Mouse (Mus musculus) liver (tissue): Measurements from ENCODE around the gene Celf2.
"Not testable (repeated sequence)": the region's sequence is repeated elsewhere in the genome, so short reads cannot be mapped to it uniquely, and the experiment has no call there.

Experiments
- DNase-seq: peaks from one replicate; pipeline ENCODE4 v3.0.0-alpha.2; 2020; ENCODE audit warnings: mixed read lengths

The Celf2 gene

DNA sequence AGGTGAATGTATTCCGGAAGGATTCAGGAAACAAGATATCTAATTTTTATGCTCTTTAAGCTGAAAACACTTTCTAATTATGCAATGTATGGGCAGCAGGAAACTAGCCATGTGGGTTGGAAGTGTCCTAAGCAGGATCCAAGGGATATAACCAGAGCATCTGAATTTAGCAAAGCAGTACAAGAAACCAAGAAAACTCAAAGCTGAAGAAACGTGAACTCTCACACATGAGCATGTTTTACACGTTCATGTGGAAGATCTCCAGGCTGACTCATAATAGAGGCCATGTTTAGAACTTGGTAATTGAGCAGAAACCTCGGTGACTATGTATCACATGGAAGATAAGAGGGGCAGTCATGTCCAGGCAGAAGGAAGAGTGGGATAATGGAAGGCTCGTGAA is 120.1 kb downstream of the Celf2 start:
- no peak for DNase-seq

DNA sequence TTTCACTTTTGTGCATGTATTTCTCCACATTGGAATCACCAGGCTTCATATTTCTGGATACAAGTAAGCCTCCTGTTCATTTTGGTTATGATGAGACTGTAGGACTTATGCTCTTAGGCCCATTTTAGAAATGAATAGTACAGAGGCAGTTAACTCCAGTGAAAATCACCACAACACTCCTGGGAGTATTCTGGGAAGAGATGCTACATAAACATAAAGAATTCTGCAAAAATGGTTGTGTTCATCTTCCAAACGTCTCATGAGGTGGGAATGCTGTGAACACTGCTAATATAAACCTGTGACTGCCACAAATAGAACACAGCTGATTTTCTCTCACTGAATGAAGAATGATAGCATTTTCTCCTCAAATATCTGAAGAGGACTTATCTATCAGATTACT is 130.6 kb downstream of the Celf2 start:
- no peak for DNase-seq

DNA sequence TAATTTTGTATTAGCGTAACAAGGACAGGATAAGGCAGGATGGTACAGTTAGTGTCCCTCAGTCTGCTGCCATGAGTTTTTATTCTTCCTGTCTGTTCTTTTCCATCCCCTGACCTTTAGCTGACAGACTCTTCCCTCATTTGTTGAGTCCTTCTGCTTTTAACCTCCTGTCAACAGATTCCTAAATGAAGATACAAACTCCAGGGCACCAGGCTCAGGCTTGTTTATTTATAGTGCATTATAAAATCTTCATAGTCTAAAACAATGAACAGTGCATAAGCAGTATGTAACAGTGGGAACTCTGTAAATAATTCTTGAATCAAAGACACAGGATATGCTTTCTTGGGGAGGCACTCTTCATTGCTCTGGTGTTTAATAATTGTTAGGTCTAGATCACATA is 131.5 kb downstream of the Celf2 start:
- no peak for DNase-seq

DNA sequence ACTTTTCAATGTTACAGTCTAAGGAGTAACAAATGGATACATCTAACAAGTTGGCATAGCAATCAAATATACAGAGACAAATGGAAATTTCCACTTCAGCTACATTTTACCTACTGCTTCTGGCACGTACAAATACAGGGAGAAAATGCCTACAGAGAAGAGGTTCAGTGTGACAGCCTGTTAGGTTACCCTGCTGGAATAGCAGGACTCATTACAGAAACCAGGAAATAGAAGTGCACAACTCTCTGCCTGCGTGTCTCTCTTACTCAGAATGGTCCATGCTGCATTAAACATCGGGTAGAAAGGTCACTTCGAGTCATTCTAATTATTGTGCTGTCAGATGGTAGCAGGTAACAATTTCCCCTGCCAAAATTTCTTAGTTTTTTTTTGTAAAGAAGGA is 141.6 kb downstream of the Celf2 start:
- DNase-seq: no peak

DNA sequence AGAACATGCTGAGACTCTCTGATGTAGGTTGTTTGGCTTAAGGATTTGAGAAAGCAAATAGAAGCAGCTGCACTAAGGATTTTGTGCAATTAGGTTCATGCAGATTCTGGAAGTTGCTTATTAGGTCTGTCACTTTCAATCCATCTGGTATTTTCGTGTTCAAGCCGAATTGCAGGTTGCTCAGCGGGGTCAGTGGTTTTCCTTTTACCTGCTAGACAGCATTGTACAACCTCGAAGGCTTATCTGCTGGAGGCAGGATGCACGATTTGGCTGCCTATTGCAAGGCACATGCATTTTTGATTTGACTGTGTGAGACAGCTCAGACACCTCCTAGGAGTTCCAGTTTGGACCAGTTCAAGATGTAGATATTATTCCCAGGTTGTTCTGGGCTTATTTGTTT is 149.8 kb downstream of the Celf2 start:
- no peak for DNase-seq

DNA sequence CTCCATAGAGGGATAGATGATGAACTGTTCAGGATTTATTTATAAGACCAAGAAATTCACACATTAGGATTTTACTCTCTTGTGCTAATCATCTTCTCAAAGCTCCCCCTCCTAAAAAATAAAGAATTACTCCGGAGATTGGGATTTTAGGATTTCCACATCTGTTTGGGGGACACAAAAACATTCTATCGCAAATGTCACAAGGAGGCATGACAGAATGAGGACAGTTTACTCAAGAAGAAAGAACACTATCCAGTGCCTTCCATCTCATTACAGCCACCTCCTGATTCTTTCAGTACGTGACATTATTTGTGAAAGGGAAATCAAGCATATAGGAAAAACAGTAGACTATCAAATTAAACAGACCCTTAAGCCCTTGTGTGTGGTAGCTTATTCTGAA is 150.5 kb downstream of the Celf2 start:
- DNase-seq: no peak

DNA sequence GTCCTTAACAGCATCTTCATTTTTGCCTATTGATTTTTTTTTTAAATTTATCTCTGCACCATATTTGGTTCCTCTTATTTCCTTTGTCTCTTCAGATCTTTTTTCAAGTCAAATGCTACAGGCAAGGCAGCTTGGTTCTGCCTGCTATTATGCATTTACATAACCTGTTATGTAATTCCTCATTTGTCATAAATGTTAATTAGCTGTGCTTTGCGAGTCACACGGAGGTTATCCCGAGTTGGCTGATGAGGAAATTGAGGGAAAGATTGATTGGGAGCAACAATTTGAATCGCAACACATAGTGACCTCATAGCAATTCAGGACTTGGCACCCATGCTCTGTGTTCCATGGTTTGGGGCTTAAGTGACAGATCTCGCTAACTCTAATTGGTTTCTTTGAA is 158.1 kb downstream of the Celf2 start:
- no peak for DNase-seq

DNA sequence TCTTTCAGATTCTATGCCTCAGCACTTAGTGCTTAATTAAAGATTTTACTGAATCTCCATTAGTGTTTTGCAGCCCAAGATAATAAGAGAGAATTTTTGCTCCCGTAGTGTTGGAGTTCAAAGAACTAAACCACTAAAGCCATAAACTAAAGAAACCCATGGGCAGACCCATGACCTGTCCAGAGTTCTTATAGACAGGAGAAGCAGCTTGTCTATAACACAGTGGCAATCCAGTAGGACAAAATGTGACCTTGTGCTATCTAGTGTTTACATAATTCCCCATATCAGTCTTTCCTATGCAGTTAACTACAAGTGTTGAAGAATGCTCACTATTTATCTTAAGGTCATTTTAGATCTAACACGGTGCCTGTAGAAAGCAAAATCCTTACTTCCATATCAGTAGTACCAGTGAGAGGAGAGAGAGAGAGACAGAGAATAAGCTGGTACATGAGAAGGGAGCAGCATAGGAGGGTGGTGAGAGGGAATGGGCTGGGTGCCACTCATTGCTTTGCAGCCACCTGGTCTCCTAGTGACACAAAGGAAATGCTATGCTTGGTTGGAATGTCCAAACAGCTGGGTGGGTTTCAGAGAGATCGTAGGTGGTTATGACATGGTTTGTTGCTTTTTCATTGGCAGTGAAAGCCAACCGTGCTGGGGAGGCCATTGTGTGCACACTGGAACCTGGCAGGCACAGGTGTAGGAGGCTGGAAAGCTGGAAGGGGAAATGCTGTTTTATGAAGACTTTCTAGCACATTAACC is 162.5 kb downstream of the Celf2 start:
- DNase-seq: no peak

DNA sequence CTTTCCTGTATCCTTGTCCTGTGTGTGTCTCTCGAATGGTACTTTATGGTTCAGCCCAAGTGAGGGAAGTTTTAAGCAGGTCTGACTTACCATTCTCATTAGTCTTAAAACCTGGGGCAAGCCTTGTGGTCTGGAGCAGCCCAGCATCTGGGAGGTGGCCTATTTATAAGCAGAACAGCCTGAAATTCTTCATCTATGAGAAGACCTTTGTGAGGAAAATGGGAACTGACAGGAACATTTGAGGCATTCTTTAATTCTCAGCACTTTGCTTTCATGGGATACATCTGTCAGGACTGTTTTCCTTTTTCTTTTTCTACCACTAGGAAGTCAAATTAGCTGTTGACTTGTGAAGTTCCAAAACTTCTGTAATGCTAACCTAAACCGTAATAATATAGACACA is 164.4 kb downstream of the Celf2 start:
- no peak for DNase-seq

DNA sequence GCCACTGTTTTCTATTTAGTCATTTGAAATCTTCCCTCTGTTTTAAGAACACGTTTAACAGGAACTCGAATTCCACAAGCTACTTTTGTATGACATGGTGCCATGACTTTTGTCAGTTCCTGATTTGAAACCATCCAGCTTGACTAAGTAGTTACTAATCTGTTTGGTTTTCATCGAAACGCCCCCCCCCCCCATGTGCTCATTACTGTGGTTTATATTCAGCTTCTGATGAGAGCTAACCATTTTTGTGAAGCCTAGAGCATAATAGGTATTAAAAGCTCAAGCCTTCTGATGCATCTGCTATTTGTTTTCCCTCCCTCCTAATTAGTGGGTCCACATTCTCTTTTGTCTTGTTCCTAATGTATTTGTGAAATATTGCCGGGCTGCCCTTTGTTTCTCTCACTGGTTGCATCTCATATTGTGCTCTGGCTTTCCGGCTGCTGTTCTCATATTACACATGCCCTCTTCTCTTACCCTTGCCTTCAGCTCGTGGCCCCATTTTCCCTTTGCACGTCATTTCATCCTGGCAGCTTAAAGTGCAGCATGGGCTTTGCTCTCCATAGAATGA is 166.4 kb downstream of the Celf2 start:
- DNase-seq: no peak

DNA sequence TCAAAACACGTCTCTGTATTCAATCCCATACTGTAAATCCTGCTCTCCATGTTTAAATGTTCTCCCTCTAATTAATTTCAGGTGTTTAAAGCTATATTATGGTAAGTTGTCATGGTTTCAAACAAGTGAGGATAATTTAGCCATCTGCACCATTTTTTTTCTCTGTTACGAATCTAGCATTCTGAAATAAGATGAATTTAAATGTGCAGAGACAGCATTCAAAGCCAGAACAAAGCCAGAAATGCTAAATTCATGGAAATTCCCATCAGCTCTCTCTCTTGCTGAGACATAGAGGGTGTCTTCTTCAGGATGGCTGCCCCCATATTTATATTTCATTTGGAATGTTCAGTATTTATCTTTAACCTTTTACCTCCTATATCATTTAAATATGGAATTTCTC is 174.5 kb downstream of the Celf2 start:
- no peak for DNase-seq

DNA sequence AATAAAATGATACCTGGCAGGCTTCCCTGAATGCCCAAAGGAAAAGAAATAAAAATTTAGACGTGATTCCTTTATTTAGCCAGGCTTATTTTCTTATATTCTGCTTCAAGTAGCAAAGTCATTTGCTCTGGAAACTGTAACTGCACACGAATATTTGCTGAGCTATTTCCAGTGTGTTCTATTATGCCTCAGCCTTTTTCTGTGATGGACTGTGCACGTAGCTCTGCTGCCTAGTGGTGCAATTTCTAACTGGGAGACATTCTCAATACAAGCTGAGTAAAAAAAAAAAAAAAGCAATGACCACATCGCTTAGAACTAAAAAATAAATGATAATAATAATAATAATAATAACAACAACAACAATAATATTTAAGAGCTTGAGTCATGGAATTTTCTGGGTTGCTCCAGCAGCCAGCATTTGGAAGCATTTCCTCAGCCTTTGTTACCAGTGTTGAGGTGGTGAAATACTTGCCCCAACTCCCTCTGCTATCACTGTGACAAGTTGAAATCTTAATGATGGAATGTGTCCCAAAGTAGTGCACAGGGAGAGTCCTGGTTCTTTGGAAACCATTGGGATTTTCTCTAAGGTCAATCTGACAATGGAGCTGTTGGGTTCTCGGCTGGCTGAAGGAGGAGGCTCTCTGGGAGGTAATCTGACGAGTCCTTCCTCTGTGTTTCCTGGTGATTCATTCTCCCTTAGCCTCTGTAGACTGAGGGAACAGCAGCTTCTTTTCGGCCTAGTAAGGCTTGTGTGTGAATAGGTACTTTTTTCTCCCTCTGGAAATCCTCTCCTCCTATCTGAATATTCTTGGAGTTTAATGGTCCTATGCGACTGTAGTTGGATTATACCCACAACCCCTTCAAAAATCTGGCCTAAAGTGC is 181.1 kb downstream of the Celf2 start:
- DNase-seq: no peak

DNA sequence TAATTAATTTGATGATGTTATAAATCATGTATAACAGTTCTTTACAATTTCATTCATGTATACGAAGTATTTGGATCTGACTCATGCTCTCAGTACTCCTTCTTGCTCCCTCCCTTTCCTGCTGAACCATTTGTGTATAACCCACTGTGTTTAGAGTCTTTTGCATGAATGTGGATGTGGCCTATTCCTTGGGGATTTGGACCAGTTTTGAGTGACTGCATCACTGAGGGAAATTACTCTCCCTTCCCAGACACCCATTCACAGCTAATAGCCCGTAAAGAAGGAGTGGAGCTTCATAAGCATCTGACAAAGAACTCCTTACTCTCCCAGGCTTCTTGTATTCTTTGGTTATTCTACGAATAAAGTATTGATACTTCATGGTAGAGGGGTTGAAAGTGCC is 189.6 kb downstream of the Celf2 start:
- DNase-seq: no peak

DNA sequence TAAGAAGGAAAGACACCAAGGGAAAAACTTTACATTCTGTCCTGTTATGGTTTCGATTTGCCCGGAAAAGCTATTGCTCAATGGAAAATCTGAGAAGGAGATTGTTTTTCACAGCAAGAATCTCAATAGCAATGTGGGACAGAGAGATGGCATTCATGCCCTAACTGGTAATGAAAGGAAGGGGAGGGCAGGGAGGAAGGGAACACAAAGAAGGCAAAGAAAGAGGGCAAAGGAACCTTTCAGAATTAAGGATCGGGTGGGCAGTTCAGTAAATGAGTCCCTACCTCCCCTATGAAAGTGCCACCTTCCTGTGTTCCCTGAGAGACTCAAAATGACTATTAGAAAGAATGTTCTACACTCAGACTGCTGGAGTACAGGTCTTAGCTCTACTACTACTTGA is 197.6 kb downstream of the Celf2 start:
- no peak for DNase-seq

DNA sequence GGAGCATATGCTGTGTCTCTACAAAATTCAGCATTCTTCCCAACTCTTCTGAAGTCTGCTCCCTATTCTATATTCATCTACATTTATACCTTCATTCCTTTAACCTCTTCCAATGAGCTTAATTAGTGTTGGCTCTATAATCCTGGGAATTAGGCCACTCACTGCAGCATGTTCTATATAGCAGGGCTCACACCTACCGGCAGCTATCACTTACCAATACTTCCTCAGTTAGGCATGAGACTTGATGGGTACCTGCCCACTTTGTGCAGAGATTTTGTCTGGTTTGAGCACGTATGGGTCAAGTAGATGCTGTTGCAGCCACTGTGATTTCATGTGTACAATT is 198.6 kb downstream of the Celf2 start:
- no peak for DNase-seq

DNA sequence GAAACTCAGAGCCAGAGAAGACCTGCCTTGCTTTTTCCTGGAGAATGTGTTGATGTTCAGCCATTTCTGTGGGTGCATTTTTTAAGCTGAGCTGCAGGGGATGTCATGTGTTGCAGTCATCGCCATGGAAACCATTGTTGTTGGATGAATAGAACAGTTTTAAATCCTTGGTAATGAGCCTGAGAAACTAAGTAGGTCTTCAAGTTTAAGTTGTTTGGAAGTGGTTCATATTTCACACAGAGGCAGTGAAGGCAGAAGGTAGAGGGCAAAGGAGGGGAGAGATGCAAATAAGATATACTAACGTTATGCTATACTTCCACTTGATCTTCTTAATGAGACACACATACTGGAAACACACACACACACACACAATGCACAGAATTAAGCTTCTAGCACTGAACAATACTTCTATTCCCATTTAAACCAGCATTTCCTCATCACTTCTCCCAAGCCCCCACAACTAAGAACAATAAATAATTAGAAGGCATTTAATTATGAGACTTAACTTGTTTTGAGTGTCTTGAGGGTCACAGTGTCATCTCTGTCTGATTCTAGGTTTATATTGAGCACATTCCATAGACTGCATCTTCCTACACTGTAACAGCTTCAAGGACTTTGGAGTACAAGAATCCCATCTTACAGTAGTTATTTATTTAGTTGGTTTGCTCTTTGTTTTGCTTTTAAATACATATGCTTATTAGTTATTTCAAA is 199.1 kb downstream of the Celf2 start:
- no peak for DNase-seq

DNA sequence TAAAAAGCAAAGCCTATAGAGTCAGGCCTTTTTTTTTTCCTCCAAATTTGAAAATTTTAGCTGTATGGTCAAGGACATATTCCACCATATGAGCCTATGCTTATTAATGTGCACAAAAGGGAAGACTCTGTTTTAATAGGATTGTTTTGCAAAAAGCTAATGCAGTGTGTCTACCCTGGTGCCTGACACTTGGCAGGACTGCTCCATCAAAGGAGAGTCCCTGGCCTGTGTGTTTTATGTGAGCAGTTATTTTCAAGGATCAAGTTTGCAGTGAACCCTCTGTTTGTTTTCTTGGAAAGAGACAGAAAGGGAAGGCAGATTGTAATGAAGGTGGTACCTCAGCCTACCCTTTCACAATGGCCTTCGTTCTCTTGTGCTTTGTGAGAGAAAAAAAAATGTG is 200.0 kb downstream of the Celf2 start:
- DNase-seq: no peak

DNA sequence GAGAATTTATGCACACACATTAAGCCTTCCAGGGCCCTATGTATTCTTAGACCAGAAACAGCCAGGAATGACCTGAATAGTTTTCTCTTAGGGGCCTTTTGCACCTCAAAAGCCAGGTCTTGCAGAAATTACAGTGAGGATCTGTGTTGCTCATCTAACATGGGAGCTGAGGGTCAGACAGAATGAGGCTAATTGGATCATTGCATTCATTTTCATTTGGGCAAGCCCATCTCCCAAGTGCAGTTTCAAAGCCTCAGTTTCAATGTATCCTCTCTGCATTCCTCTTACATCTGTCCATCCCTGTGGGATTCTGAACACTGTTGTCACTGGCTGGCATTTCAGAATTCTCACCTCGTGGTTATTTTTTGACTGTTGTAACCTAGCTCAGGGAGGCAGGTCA is 200.6 kb downstream of the Celf2 start:
- DNase-seq: no peak

DNA sequence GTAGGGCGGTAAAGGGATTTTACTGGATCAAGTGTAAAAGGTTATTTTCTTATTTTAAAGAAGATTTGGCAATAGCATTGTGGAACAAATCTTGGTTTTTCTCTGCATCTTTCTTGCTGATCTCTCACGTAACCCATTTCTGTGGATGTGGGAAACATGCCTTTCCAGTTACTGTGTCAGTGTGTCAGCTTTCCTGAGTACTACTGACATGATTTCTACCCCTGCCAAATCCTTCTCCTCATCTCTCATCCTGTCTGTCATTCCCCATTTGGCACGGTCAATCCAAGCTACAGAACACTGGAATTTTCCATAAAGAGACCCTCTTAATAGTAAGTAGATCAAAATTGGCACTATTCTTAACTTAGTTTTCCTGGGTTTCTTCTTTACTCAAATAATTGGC is 221.9 kb downstream of the Celf2 start:
- DNase-seq: no peak

DNA sequence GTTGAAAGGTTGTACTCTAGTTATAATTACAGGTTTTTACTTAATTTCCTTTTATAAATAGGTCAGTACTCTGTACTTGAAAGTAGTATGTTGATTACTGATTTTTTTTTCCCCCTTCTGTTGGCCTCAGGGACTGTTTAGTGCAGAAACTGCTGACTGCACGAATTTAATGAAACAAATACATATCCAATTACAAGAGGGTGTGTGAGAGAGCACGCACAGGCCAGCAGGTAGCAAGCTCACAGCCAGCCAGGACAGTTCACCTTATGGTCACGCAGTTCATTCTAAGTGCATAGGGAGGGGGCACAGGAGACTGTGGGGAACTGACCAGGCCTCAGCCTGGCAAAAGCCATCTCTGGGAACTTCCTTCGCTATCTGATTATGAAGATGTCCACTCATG is 236.1 kb downstream of the Celf2 start:
- no peak for DNase-seq

DNA sequence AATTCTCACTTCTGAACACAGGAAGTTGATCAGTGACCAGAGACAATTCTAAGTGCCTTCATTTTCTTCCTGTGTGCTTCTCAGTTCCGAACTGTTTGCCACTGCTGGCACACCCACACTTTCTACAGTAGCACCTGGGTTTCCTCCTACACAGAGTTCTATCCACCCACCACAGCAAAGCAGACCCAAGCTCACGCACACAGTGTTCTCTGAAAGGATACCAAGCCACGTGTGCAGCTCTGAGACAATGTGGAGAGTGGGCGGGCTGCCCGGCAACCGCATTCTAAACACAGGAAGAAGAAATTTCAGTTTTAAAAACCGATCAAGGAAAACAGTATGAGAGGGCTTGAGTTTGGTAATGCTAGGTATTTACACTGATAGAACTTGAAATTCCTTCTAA is 239.3 kb downstream of the Celf2 start:
- DNase-seq: no peak

DNA sequence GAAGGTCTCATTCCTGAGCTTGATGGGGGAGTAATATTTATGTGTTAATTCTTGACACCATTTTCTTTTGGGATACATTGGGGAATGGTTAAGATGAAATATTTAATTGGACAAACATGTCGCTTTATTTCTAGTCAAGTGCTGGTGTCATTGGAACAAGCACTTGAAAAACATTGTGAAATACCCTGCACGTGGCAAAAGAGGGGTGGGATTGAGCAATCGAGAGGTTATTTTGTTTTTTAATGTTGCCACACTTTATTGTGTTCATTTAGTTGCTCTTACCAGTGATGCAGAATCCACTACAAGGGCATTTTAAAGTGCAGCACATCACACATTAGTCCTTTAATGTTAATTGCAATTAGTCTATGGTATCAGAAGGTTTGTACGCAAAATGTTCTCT is 242.2 kb downstream of the Celf2 start:
- no peak for DNase-seq

DNA sequence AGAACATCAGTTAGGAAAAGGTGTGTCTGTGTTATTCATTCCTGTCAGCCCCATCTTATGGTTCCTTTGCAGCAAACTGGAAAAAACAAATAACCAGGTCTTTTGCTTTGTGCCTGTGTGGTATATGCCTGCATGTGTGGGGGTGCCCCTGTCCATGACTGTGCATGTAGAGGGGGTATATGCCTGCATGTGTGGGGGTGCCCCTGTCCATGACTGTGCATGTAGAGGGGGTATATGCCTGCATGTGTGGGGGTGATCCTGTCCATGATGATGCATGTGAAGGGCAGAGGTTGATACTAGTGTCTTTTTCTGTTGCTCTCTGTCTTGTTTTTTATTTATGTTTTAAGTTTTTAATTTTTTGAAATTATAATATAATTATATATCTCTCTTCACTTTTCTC is 246.7 kb downstream of the Celf2 start:
- DNase-seq: not testable (repeated sequence)

DNA sequence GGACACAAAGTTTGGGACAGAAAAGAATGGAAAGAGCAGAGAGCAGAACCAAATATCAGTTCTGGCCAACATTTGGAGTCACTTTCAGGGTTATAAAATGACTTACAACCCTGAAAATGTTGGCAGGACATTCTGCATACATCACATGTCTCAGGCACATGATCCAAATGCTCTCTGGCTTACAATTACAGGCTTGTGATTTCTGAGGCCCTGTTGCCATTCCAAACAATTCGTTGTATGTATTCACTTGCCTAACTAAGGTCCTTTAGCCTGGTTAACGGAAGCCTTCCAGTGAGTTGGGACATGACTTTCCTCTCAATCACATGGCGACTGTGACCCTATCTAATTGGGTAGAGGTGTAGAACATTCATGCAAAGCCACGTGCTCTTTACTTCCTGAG is 249.2 kb downstream of the Celf2 start:
- no peak for DNase-seq
